ENCODE assay signal across 31 mouse cellular contexts in the genomic region with DNA sequence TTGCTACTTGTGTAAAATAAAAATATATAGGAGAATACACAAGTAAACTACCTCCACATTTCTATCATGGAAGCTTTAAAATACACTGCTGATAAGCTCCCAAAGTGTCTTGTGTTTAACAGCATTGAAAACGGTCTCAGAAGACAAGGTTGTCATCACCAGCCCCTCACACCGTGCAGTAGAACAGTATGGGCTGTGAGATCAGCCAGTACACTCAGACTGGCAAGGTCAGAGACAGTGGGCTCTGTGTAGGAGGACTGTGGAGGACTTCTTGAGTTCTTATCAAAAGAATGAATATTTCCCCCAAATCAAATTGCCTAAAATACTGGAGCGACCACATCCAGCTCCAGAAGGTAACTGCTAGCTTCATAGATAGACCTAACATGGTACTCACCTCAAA. TPM values are rescaled to one million over a fixed set of nuclear protein-coding genes. Genes with fewer than 3 reads are reported as not detected.
DNase-seq lines count a peak whose midpoint lies in the region; ATAC-seq and TF ChIP-seq lines count a peak whose summit lies in the region.
"Had no signal": no experiment of that assay in that cellular context is flagged by ENCODE, and none has a peak within 500 bp of the region (broad histone marks: within the 10 kb centered on the region; RNA-seq: fewer than 3 reads in every experiment).

No protein-coding gene starts in this region.

- no peaks in the 10 kb centered on the region for H3K27me3 ChIP-seq in heart, embryonic 16.5 days (ENCODE audit: control insufficient read depth, insufficient read depth, low read length)
- H3K27me3 ChIP-seq: embryonic facial prominence, embryonic 13.5 days; forebrain, embryonic 15.5 days; limb, embryonic 15.5 days; neural tube, embryonic 12.5 days; Patski had no signal

- peaks cover 7% of the 10 kb centered on the region; the same call in 1 of the 2 replicates for H3K79me2 ChIP-seq in macrophage (ENCODE audit: inconsistent target)

- H3K4me3 ChIP-seq in gastrocnemius, adult 2 months = no peak overlapping the region
- no peak overlapping the region for H3K4me3 ChIP-seq in heart, embryonic 16.5 days (ENCODE audit: low read length)
- no peak overlapping the region for H3K4me3 ChIP-seq in macrophage (ENCODE audit: inconsistent target)
- H3K4me3 ChIP-seq: embryonic facial prominence, embryonic 13.5 days; forebrain, embryonic 10.5 days; forebrain, embryonic 15.5 days; layer of hippocampus, adult 2 months; limb, embryonic 10.5 days; limb, embryonic 15.5 days; neural tube, embryonic 12.5 days had no signal

- intact Hi-C loops in gastrocnemius, adult 2 months (cut with DNase I) = no loop called here

- H3K4me2 ChIP-seq in heart, embryonic 16.5 days (ENCODE audit: low read depth, low read length) = no peak overlapping the region
- H3K4me2 ChIP-seq: embryonic facial prominence, embryonic 13.5 days; forebrain, embryonic 15.5 days; heart, embryonic 11.5 days; hindbrain, embryonic 14.5 days; limb, embryonic 15.5 days; lung, embryonic 14.5 days; midbrain, embryonic 11.5 days; neural tube, embryonic 12.5 days had no signal

- 36% methylated on average over 3 of the region's 3 CpGs for WGBS in heart, embryonic 16.5 days
- 97% methylated on average over 3 of the region's 3 CpGs for WGBS in macrophage (ENCODE audit: missing documents)

- DNase-seq in gastrocnemius, adult 2 months = no peak
- DNase-seq in gastrocnemius, postnatal 10 days = no peak
- no peak for DNase-seq in heart, adult 9 months (ENCODE audit: low spot score in 2 of 2)
- DNase-seq in A20 (ENCODE audit: low read depth, low spot score) = peak; percentile 38
- DNase-seq in retina, embryonic 14.5 days (ENCODE audit: low spot score) = no peak
- DNase-seq: adrenal gland, postnatal 10 days; cerebellum, adult 11-12 months; cerebellum, postnatal 10 days; kidney, adult 2 months; kidney, postnatal 36 days; lung, embryonic 14.5 days; lung, postnatal 14 days; right cerebral cortex, postnatal 4 days had no signal

- peaks cover 17% of the 10 kb centered on the region for H3K9me3 ChIP-seq in heart, embryonic 16.5 days (replicated peaks; ENCODE audit: control insufficient read depth, low read length)
- H3K9me3 ChIP-seq: forebrain, embryonic 15.5 days; limb, embryonic 10.5 days had no signal

- H3K36me3 ChIP-seq in heart, embryonic 16.5 days (ENCODE audit: control insufficient read depth, insufficient read depth) = peaks cover 5% of the 10 kb centered on the region; the same call in 1 of the 2 replicates
- H3K36me3 ChIP-seq in macrophage (ENCODE audit: inconsistent target) = no peaks in the 10 kb centered on the region
- H3K36me3 ChIP-seq: forebrain, embryonic 15.5 days had no signal

- no peak overlapping the region for H3K9ac ChIP-seq in heart, embryonic 16.5 days (ENCODE audit: low read length)
- H3K9ac ChIP-seq: embryonic facial prominence, embryonic 13.5 days; forebrain, embryonic 15.5 days; hindbrain, embryonic 14.5 days; limb, embryonic 15.5 days; liver, embryonic 14.5 days; lung, embryonic 14.5 days; neural tube, embryonic 12.5 days had no signal

- peak; percentile 58; the same call in 1 of the 2 replicates for ATAC-seq in heart, embryonic 16.5 days (replicated peaks; ENCODE audit: extremely low read depth, insufficient read depth, low FRiP score)
- ATAC-seq: forebrain, embryonic 15.5 days; midbrain, embryonic 16.5 days; Patski had no signal

- H3K27ac ChIP-seq in gastrocnemius, adult 2 months = 0 out of 2 replicates have a peak overlapping the region, but pooled peaks have one; percentile 31
- H3K27ac ChIP-seq in heart, embryonic 16.5 days (ENCODE audit: low read length) = no peak overlapping the region
- peak overlapping the region; percentile 91 for H3K27ac ChIP-seq in macrophage
- H3K27ac ChIP-seq: embryonic facial prominence, embryonic 13.5 days; forebrain, embryonic 10.5 days; forebrain, embryonic 15.5 days; hindbrain, embryonic 14.5 days; layer of hippocampus, adult 2 months; limb, embryonic 10.5 days; limb, embryonic 15.5 days; liver, embryonic 14.5 days; neural tube, embryonic 12.5 days had no signal

- peaks cover 13% of the 10 kb centered on the region for H3K4me1 ChIP-seq in heart, embryonic 16.5 days (ENCODE audit: control insufficient read depth, insufficient read depth, low read length)
- H3K4me1 ChIP-seq: forebrain, embryonic 10.5 days; forebrain, embryonic 15.5 days; limb, embryonic 10.5 days; neural tube, embryonic 12.5 days had no signal

- no peak for TF ChIP-seq CTCF in gastrocnemius, adult 2 months (IDR thresholded peaks at IDR 0.05)

RNA-seq across cellular contexts. Expression of gene Gpr18, which starts 24.0 kb away (rescaled TPM):
- not detected for total RNA-seq in gastrocnemius, adult 2 months (2021)
- total RNA-seq in gastrocnemius, postnatal 10 days (2021) = not detected
- polyA plus RNA-seq in heart, embryonic 16.5 days (2015; fragmentation: Nextera tagmentation; extraction: Ambion mirVana) = 0.22 and 1.00 TPM in 2 replicates
- total RNA-seq in macrophage (2018; cell fraction: chromatin; rRNA removed) = 1 to 10 TPM in 6 of 26 experiments, under 1 TPM in 8, not detected in 12; 0.33 to 5.1 (median 0.94) TPM
- total RNA-seq in macrophage (2018; cell fraction: cytosol; rRNA removed) = 10 to 100 TPM in 1 of 26 experiments, 1 to 10 TPM in 14, under 1 TPM in 11; 0.12 to 14.1 (median 2.8) TPM
- 10 to 100 TPM in 1 of 26 experiments, 1 to 10 TPM in 14, under 1 TPM in 1, not detected in 10; 0.44 to 13.9 (median 3.5) TPM for total RNA-seq in macrophage (2018; cell fraction: nucleus; rRNA removed)
- polyA plus RNA-seq in macrophage (2018) = 0.20 to 0.28 TPM (median 0.22 TPM) in 3 replicates
- total RNA-seq: gastrocnemius, adult 8-10 months; layer of hippocampus, adult 2 months; layer of hippocampus, postnatal 25 days had no signal
- polyA plus RNA-seq: hindbrain, embryonic 14.5 days; kidney, embryonic 16.5 days had no signal

RNA-seq across cellular contexts. Expression of gene Gpr183, which starts 25.4 kb away (rescaled TPM):
- total RNA-seq in gastrocnemius, adult 2 months (2021) = under 1 TPM; 0.17 to 0.41 TPM
- 1 to 10 TPM in 1 of 2 experiments, under 1 TPM in 1; 0.68 to 1.4 TPM for total RNA-seq in gastrocnemius, postnatal 10 days (2021)
- 2.4 and 3.6 TPM in 2 replicates for polyA plus RNA-seq in heart, embryonic 16.5 days (2015; fragmentation: Nextera tagmentation; extraction: Ambion mirVana)
- 1 to 10 TPM in 13 of 26 experiments, under 1 TPM in 10, not detected in 3; 0.39 to 6.8 (median 1.9) TPM for total RNA-seq in macrophage (2018; cell fraction: chromatin; rRNA removed)
- 10 to 100 TPM in 1 of 26 experiments, 1 to 10 TPM in 19, under 1 TPM in 6; 0.40 to 10.8 (median 3.0) TPM for total RNA-seq in macrophage (2018; cell fraction: cytosol; rRNA removed)
- total RNA-seq in macrophage (2018; cell fraction: nucleus; rRNA removed) = 10 to 100 TPM in 1 of 26 experiments, 1 to 10 TPM in 19, under 1 TPM in 6; 0.17 to 27.4 (median 2.0) TPM
- 2.6 to 26.1 TPM (median 8.0 TPM) in 3 replicates for polyA plus RNA-seq in macrophage (2018)
- polyA plus RNA-seq: Patski had no signal
